Mouse (Mus musculus) c-Kit-positive CD71-negative TER-119-negative erythroid progenitor cells, embryonic 14.5 days (primary cell): ENCODE measurements around the gene Flnb.

ENCODE experiments used
- DNase-seq: peaks from one replicate; pipeline ENCODE4 v3.0.0-alpha.2; 2013; ENCODE audit warnings: low read depth

Flnb gene

GRCm38 (mm10) chr14:7944349-7945039, 126.7 kb downstream of the Flnb start:
- peak; percentile 45 for DNase-seq

GRCm38 (mm10) chr14:7945261-7945660, 127.5 kb downstream of the Flnb start:
- no peak for DNase-seq

- no peak for DNase-seq
These were observed 133.5 kb downstream of the Flnb start for GRCm38 (mm10) chr14:7951234-7951633.

GRCm38 (mm10) chr14:7952610-7953254, 135.0 kb downstream of the Flnb start:
- no peak for DNase-seq

- no peak for DNase-seq
These were observed 136.3 kb downstream of the Flnb start for GRCm38 (mm10) chr14:7954071-7954471.

GRCm38 (mm10) chr14:7956427-7956826, 138.7 kb downstream of the Flnb start:
- no peak for DNase-seq

- DNase-seq, result no peak
These were observed 139.3 kb downstream of the Flnb start, which contains the start of gene Gm45521 for GRCm38 (mm10) chr14:7957049-7957448. TSS of gene Gm45521 (plus strand) at chr14:7957288.

GRCm38 (mm10) chr14:7960616-7961015, 142.9 kb downstream of the Flnb start:
- no peak for DNase-seq

- no peak for DNase-seq
These were observed 144.0 kb downstream of the Flnb start for GRCm38 (mm10) chr14:7961714-7962113.

GRCm38 (mm10) chr14:7962626-7963025, 144.9 kb downstream of the Flnb start:
- no peak for DNase-seq

- no peak for DNase-seq
These were observed 145.4 kb downstream of the Flnb start for GRCm38 (mm10) chr14:7963160-7963559.

- peak; percentile 68 for DNase-seq
These were observed 146.6 kb downstream of the Flnb start for GRCm38 (mm10) chr14:7964219-7964889.

- no peak for DNase-seq
These were observed 154.2 kb downstream of the Flnb start for GRCm38 (mm10) chr14:7971889-7972493.

GRCm38 (mm10) chr14:7974643-7975042, 156.9 kb downstream of the Flnb start:
- no peak for DNase-seq

- DNase-seq, result no peak
These were observed 157.4 kb downstream of the Flnb start for GRCm38 (mm10) chr14:7975177-7975576.

- no peak for DNase-seq
These were observed 159.7 kb downstream of the Flnb start for GRCm38 (mm10) chr14:7977471-7977870.

GRCm38 (mm10) chr14:7978183-7978582, 160.4 kb downstream of the Flnb start:
- DNase-seq, result no peak

- DNase-seq, result no peak
These were observed 163.5 kb downstream of the Flnb start for GRCm38 (mm10) chr14:7981226-7981625.

- DNase-seq, result no peak
These were observed 169.2 kb downstream of the Flnb start for GRCm38 (mm10) chr14:7986913-7987312.

- DNase-seq, result no peak
These were observed 171.6 kb downstream of the Flnb start for GRCm38 (mm10) chr14:7989371-7989770.

- no peak for DNase-seq
These were observed 172.2 kb downstream of the Flnb start for GRCm38 (mm10) chr14:7989961-7990360.

- DNase-seq, result no peak
These were observed 173.5 kb downstream of the Flnb start for GRCm38 (mm10) chr14:7991108-7991776.
